Mouse (Mus musculus): ENCODE results near the gene Gm867. TPM values are rescaled to one million over a fixed set of nuclear protein-coding genes. Genes with fewer than 3 reads are reported as not detected.

Gene Gm867
- polyA plus RNA-seq, 1 experiment: 1.3 TPM

GRCm38 (mm10) chr10:75916840-75917239, 23.6 kb downstream of the Gm867 start:
- Histone ChIP-seq H3K27ac (ENCODE audit: insufficient read depth, low read depth, low read length) (no peak overlapping the region), H3K4me1 (ENCODE audit: control insufficient read depth, insufficient read depth, low read length) (peaks cover 5% of the 10 kb centered on the region; the same call in 1 of the 2 replicates), H3K36me3 (ENCODE audit: control insufficient read depth, insufficient read depth, low read length) (no peaks in the 10 kb centered on the region), H3K27me3 (replicated peaks; ENCODE audit: control insufficient read depth, insufficient read depth, low read length) (no peaks in the 10 kb centered on the region), H3K4me3 (ENCODE audit: insufficient read depth, low read depth, low read length) (no peak overlapping the region)
- 80% methylated on average over 8 of the region's 8 CpGs for WGBS
- TF ChIP-seq POLR2A (IDR thresholded peaks at IDR 0.05; ENCODE audit: low read depth, low read length): no peak
- no peak for TF ChIP-seq CTCF (conservative IDR thresholded peaks at IDR 0.05; ENCODE audit: insufficient read depth, insufficient read length, low read depth, low read length)
- DNase-seq: no peak

- WGBS: 87% methylated on average over 7 of the region's 7 CpGs
- no peak for TF ChIP-seq CTCF (conservative IDR thresholded peaks at IDR 0.05; ENCODE audit: insufficient read depth, insufficient read length, low read depth, low read length)
- TF ChIP-seq POLR2A (IDR thresholded peaks at IDR 0.05; ENCODE audit: low read depth, low read length): no peak
- H3K36me3 ChIP-seq (ENCODE audit: control insufficient read depth, insufficient read depth, low read length): no peaks in the 10 kb centered on the region
These were observed 24.9 kb downstream of the Gm867 start for GRCm38 (mm10) chr10:75915557-75915956.

DNA sequence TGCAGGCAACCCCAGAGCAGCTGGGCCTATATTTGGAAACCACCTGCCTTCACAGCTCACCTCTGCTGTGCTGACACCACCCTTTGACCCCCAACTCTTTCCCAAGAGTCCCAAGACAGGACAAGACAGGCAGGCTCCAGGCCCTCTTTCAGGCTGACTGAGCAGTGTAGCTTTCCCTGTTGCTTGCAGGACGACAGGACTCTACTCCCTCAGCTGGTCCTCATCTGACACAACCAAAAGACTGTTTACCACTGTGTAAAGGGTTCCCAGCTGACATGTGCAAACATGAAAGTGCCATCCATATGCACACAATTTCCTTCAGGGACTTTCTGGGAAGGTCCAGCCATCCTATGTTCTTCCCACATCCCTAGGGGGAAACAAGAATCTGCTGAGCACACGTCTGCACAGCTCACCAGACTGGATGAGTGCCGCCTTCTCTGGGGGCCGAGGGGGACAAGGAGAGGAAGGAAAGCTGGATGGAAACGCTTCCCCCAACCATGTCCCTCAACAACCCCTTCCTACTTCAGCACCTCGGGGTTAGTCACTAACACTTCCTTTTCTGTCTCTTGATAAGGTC, 27.4 kb downstream of the Gm867 start:
- no peak for DNase-seq
- no peak overlapping the region for H3K4me3 ChIP-seq (ENCODE audit: insufficient read depth, low read depth, low read length)
- no peak overlapping the region for H3K27ac ChIP-seq (ENCODE audit: insufficient read depth, low read depth, low read length)
- 54% methylated on average over 6 of the region's 6 CpGs for WGBS
- H3K36me3 ChIP-seq (ENCODE audit: control insufficient read depth, insufficient read depth, low read length): peaks cover 1% of the 10 kb centered on the region; the same call in 1 of the 2 replicates
- no peaks in the 10 kb centered on the region for H3K4me1 ChIP-seq (ENCODE audit: control insufficient read depth, insufficient read depth, low read length)
- H3K27me3 ChIP-seq (replicated peaks; ENCODE audit: control insufficient read depth, insufficient read depth, low read length): no peaks in the 10 kb centered on the region
- TF ChIP-seq CTCF (conservative IDR thresholded peaks at IDR 0.05; ENCODE audit: insufficient read depth, insufficient read length, low read depth, low read length): no peak
- no peak for TF ChIP-seq POLR2A (IDR thresholded peaks at IDR 0.05; ENCODE audit: low read depth, low read length)

More at GRCm38 (mm10) chr10:75915557-75915956, 24.9 kb downstream of the Gm867 start:
- H3K4me3 ChIP-seq (ENCODE audit: insufficient read depth, low read depth, low read length): no peak overlapping the region
- no peak overlapping the region for H3K27ac ChIP-seq (ENCODE audit: insufficient read depth, low read depth, low read length)
- H3K4me1 ChIP-seq (ENCODE audit: control insufficient read depth, insufficient read depth, low read length): peaks cover 3% of the 10 kb centered on the region; the same call in 1 of the 2 replicates
- no peaks in the 10 kb centered on the region for H3K27me3 ChIP-seq (replicated peaks; ENCODE audit: control insufficient read depth, insufficient read depth, low read length)
- no peak for DNase-seq

- no peak overlapping the region for H3K4me3 ChIP-seq (ENCODE audit: insufficient read depth, low read depth, low read length)
- H3K36me3 ChIP-seq (ENCODE audit: control insufficient read depth, insufficient read depth, low read length): peaks cover 1% of the 10 kb centered on the region
- no peaks in the 10 kb centered on the region for H3K4me1 ChIP-seq (ENCODE audit: control insufficient read depth, insufficient read depth, low read length)
- H3K27ac ChIP-seq (ENCODE audit: insufficient read depth, low read depth, low read length): peak overlapping the region; percentile 30
- no peak for TF ChIP-seq POLR2A (IDR thresholded peaks at IDR 0.05; ENCODE audit: low read depth, low read length)
- TF ChIP-seq CTCF (conservative IDR thresholded peaks at IDR 0.05; ENCODE audit: insufficient read depth, insufficient read length, low read depth, low read length): no peak
- WGBS: 65% methylated on average over 2 of the region's 2 CpGs
- DNase-seq: peak; percentile 45
- H3K27me3 ChIP-seq (replicated peaks; ENCODE audit: control insufficient read depth, insufficient read depth, low read length): no peaks in the 10 kb centered on the region
These were observed 29.8 kb downstream of the Gm867 start for GRCm38 (mm10) chr10:75910698-75911097.

DNA sequence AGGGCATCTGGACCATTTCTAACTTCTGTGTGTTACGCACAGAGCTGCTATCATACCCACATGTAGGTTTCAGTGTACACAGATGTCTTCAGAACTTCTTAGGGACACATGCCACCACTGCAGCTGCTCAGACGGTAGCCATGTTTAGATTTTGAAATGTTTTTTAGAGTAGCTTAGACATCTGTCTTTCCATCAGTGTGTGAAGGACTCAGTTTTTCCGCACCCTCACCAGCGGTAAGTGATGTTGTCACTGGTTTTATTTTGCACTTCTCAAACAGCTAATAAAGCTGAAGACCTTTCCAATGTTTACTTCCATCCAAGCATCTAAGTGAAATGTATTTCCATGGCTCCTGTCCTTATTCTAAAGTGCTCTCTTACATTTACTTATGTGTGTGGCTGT, 33.6 kb downstream of the Gm867 start:
- Histone ChIP-seq H3K36me3 (ENCODE audit: control insufficient read depth, insufficient read depth, low read length) (peaks cover 1% of the 10 kb centered on the region), H3K4me3 (ENCODE audit: insufficient read depth, low read depth, low read length) (no peak overlapping the region), H3K4me1 (ENCODE audit: control insufficient read depth, insufficient read depth, low read length) (no peaks in the 10 kb centered on the region), H3K27ac (ENCODE audit: insufficient read depth, low read depth, low read length) (no peak overlapping the region), H3K27me3 (replicated peaks; ENCODE audit: control insufficient read depth, insufficient read depth, low read length) (no peaks in the 10 kb centered on the region)
- WGBS: 96% methylated on average over 4 of the region's 4 CpGs
- TF ChIP-seq CTCF (conservative IDR thresholded peaks at IDR 0.05; ENCODE audit: insufficient read depth, insufficient read length, low read depth, low read length) (no peak), POLR2A (IDR thresholded peaks at IDR 0.05; ENCODE audit: low read depth, low read length) (no peak)
- DNase-seq: no peak

- DNase-seq: no peak
- Histone ChIP-seq H3K4me3 (ENCODE audit: insufficient read depth, low read depth, low read length) (no peak overlapping the region), H3K27me3 (replicated peaks; ENCODE audit: control insufficient read depth, insufficient read depth, low read length) (no peaks in the 10 kb centered on the region), H3K36me3 (ENCODE audit: control insufficient read depth, insufficient read depth, low read length) (peaks cover 1% of the 10 kb centered on the region), H3K27ac (ENCODE audit: insufficient read depth, low read depth, low read length) (no peak overlapping the region), H3K4me1 (ENCODE audit: control insufficient read depth, insufficient read depth, low read length) (no peaks in the 10 kb centered on the region)
- no peak for TF ChIP-seq CTCF (conservative IDR thresholded peaks at IDR 0.05; ENCODE audit: insufficient read depth, insufficient read length, low read depth, low read length)
- WGBS: 87% methylated on average over 5 of the region's 5 CpGs
These were observed 36.1 kb downstream of the Gm867 start for GRCm38 (mm10) chr10:75904391-75904790.

DNA sequence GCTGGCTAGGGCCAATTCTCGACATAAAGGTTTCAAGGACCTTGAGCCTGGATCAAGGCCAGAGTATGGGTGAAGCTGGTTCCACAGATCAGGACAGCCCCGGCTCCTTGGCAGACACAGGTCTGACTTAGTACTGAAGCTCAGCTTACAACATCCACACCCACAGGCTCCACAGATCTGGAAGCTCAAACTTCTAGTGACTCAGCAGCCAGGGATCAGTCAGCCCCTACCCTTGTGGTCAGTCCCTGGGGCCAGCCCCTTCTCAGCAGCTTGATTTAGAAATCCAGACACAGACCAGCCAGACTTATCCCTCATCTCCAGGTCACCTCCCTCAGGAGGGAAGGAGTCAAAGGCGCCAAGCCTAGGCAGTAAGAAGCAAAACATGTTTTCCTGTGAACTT, 41.6 kb downstream of the Gm867 start:
- Histone ChIP-seq H3K36me3 (ENCODE audit: control insufficient read depth, insufficient read depth, low read length) (no peaks in the 10 kb centered on the region; the same call in 1 of the 2 replicates), H3K4me1 (ENCODE audit: control insufficient read depth, insufficient read depth, low read length) (peaks cover 3% of the 10 kb centered on the region; the same call in 1 of the 2 replicates), H3K27me3 (replicated peaks; ENCODE audit: control insufficient read depth, insufficient read depth, low read length) (no peaks in the 10 kb centered on the region), H3K4me3 (ENCODE audit: insufficient read depth, low read depth, low read length) (no peak overlapping the region), H3K27ac (ENCODE audit: insufficient read depth, low read depth, low read length) (peak overlapping the region; percentile 33; the same call in 1 of the 2 replicates)
- DNase-seq: peak; percentile 60
- TF ChIP-seq POLR2A (IDR thresholded peaks at IDR 0.05; ENCODE audit: low read depth, low read length) (no peak), CTCF (conservative IDR thresholded peaks at IDR 0.05; ENCODE audit: insufficient read depth, insufficient read length, low read depth, low read length) (no peak)
- WGBS: 23% methylated on average over 3 of the region's 3 CpGs

Data from kidney, adult 2 months (tissue).